Mouse (Mus musculus) midbrain, embryonic 14.5 days (tissue): ENCODE measurements around the gene Srp72. TPM values are rescaled to one million over a fixed set of nuclear protein-coding genes. Genes with fewer than 3 reads are reported as not detected.

Experiments used
- polyA plus RNA-seq: library from polyadenylated mRNA; unstranded; fragments of >200 nt; fragmentation: Nextera tagmentation; extraction: Ambion mirVana; gene quantifications from 2 replicates; pipeline ENCODE4 v1.2.1, GENCODE M21; 2014

Srp72 gene
- polyA plus RNA-seq, 1 experiment from 2014 or later: 99.6 TPM

Other genes with a start within 250 kb of the Srp72 start
- gene Aasdh, start 69.2 kb upstream of the Srp72 start, polyA plus RNA-seq: 16.2 and 19.5 TPM in 2 replicates
- gene Paics, start 23.4 kb upstream of the Srp72 start, polyA plus RNA-seq: 149 and 181 TPM in 2 replicates
- gene Ppat, start 23.1 kb upstream of the Srp72 start, polyA plus RNA-seq: 9.2 and 13.1 TPM in 2 replicates
- gene Arl9, start 29.4 kb downstream of the Srp72 start, polyA plus RNA-seq: not detected in 2 replicates
- gene Thegl, start 41.3 kb downstream of the Srp72 start, polyA plus RNA-seq: 0.41 and 0.80 TPM in 2 replicates
- 0.82 and 0.93 TPM in 2 replicates for gene Hopx, start 140.4 kb downstream of the Srp72 start, polyA plus RNA-seq
- gene Spink2, start 236.8 kb downstream of the Srp72 start, polyA plus RNA-seq: 0.38 TPM in 1 of 2 replicates, not detected in the other